Mouse (Mus musculus): Measurements from ENCODE around the gene Lima1. TPM values are rescaled to one million over a fixed set of nuclear protein-coding genes. Genes with fewer than 3 reads are reported as not detected.
A peak's percentile ranks its signal among the peaks of the same experiment; 100 is the strongest.

Lima1 gene
- polyA plus RNA-seq, 1 experiment from 2014 or later, result 92.7 TPM

DNA sequence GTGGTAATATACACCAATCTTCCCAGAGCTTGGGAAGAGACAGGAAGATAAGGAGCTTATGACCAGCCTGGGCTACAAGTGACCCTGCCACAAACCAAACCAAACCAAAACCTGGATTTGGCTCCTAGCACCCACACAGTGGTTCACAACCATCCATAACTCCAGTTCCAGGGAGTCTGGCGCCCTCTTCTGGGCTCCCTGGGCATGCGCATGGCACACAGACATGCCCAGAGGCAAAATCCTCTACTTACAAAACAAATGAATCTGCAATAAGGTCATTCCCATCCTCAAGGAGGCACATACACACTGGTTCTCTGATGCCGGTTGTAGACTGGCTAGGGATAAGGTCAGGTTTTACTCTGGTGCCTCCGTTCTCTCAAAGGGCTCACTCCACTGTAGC lies 59.3 kb downstream of the Lima1 start:
- no peak for ATAC-seq (ENCODE audit: insufficient number of reproducible peaks, insufficient read depth, low FRiP score, low TSS enrichment)
- 89% methylated on average over 4 of the region's 4 CpGs for WGBS
- H3K4me3 ChIP-seq, result no peak overlapping the region
- H3K9ac ChIP-seq, result no peak overlapping the region
- peaks cover 22% of the 10 kb centered on the region for H3K36me3 ChIP-seq
- H3K9me3 ChIP-seq, result 0 out of 2 replicates have a peak, but pooled peaks cover 3% of the 10 kb centered on the region
- no peak overlapping the region for H3K4me2 ChIP-seq (replicated peaks)
- H3K27me3 ChIP-seq, result no peaks in the 10 kb centered on the region
- H3K4me1 ChIP-seq, result peaks cover 26% of the 10 kb centered on the region
- H3K27ac ChIP-seq, result no peak overlapping the region

DNA sequence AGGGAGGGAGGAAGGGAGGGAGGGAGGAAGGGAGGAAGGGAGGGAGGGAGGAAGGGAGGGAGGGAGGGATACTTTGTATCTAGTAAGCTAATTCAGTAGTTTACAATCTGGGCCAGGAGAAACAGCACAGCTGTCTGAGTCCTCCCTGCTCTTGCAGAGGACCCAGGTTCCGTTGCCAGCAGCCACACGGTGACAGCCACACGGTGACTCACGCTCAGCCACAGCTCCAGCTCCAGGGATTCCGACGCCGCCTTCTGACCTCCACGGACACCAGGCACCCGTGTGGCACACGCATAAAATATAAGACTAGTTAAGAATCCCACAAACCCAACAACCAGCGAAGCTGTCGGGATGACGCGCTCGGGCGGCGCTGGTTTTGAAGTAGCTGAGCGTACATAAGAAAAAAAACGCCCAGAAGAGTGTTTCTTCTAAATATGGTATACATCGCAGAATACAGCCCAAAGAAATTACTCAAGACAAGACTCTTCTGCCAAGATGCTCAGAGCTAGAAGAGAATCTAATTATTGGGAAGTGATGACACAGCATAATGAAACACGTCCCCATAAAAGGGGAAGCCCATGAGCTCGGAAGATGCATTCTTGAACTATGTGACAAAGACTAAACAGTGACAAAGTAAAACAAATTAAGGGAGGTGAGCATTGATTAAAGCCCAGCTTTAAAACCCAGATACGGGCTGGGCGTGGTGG lies 60.5 kb downstream of the Lima1 start:
- ATAC-seq (ENCODE audit: insufficient number of reproducible peaks, insufficient read depth, low FRiP score, low TSS enrichment), result no peak
- Histone ChIP-seq H3K36me3 (peaks cover 22% of the 10 kb centered on the region), H3K4me1 (peaks cover 18% of the 10 kb centered on the region), H3K27ac (no peak overlapping the region), H3K9me3 (0 out of 2 replicates have a peak, but pooled peaks cover 3% of the 10 kb centered on the region), H3K9ac (no peak overlapping the region), H3K27me3 (no peaks in the 10 kb centered on the region), H3K4me3 (no peak overlapping the region), H3K4me2 (replicated peaks) (no peak overlapping the region)
- 94% methylated on average over 24 of the region's 24 CpGs for WGBS

- H3K27ac ChIP-seq, result no peak overlapping the region
- peaks cover 18% of the 10 kb centered on the region for H3K4me1 ChIP-seq
- H3K4me3 ChIP-seq, result no peak overlapping the region
- H3K9ac ChIP-seq, result no peak overlapping the region
- 94% methylated on average over 6 of the region's 6 CpGs for WGBS
- H3K4me2 ChIP-seq (replicated peaks), result no peak overlapping the region
- ATAC-seq (ENCODE audit: insufficient number of reproducible peaks, insufficient read depth, low FRiP score, low TSS enrichment), result no peak
- peaks cover 25% of the 10 kb centered on the region for H3K36me3 ChIP-seq
- H3K9me3 ChIP-seq, result 0 out of 2 replicates have a peak, but pooled peaks cover 3% of the 10 kb centered on the region
- no peaks in the 10 kb centered on the region for H3K27me3 ChIP-seq
Observed at GRCm38 (mm10) chr15:99813639-99814038, 61.6 kb downstream of the Lima1 start.

DNA sequence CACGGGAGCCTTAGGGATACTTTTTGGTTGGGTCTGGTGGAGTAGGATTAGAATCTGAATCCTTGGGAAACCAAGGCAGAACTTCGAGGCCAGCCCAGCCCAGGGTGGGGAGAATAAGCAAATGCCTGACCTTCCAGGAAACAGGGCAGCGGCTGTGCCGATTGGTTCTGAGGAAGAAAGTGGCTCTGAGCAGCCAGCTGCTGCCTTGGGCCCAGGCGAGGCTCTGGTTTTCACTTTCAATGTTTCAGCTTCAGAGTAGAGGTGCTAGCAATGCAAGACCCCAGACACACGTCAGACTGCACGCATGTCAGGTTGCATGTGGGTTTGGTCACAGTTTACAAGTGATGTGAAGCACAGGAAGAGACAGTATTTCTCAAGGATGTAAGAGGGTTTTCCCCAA lies 63.2 kb downstream of the Lima1 start:
- Histone ChIP-seq H3K9ac (no peak overlapping the region), H3K27me3 (no peaks in the 10 kb centered on the region), H3K4me2 (replicated peaks) (no peak overlapping the region), H3K27ac (no peak overlapping the region), H3K36me3 (peaks cover 33% of the 10 kb centered on the region), H3K4me1 (peaks cover 23% of the 10 kb centered on the region), H3K9me3 (0 out of 2 replicates have a peak, but pooled peaks cover 3% of the 10 kb centered on the region), H3K4me3 (no peak overlapping the region)
- 57% methylated on average over 7 of the region's 7 CpGs for WGBS
- ATAC-seq (ENCODE audit: insufficient number of reproducible peaks, insufficient read depth, low FRiP score, low TSS enrichment), result no peak

DNA sequence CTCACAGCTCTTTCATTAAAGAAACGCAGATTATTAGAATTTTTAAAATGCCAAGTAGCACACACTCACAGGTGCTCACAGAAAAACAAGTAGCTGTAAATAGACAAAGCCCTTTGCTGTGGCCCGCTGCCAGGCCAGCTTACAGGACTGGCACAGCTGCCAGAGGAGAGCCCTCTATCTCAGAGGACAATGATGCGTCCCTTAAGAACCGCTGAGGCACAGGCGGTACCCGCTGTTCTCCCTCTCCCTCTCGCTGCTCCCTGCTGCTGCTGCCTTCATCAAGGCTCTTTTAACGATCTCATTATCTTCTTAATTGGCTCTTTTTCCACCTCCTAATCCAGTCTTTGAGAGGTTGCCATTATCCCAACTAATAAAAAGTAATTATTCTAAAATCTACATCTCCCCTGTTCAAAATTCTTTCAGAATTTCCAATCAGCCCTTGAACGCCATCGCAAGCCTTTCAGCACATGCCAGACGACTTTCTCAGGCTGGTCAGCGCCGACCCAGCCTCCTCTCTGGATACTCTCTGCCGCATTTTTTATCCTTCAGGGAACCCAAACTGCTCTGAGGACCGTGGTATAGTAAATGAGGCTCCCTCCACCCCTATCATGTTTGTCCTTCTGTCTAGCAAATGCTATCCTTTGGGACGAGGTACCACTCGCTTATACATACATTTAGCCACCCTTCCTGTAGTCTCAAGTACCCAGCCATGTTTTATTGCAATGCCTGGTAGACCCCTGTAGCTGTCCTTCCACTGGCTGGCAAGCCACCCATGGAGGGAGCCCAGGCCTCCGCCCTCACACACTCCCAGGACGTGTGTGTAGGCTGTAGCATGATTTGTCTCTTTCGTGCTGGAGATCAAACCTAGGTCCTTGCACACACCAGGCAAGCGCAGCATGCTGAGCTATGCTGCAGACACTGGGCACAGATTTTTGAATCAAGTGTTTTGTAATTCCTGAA lies 67.2 kb downstream of the Lima1 start:
- ATAC-seq (ENCODE audit: insufficient number of reproducible peaks, insufficient read depth, low FRiP score, low TSS enrichment), result no peak
- Histone ChIP-seq H3K4me1 (peaks cover 27% of the 10 kb centered on the region), H3K4me2 (replicated peaks) (0 out of 2 replicates have a peak overlapping the region, but pooled peaks have one; percentile 5), H3K27me3 (no peaks in the 10 kb centered on the region), H3K9me3 (no peaks in the 10 kb centered on the region), H3K4me3 (no peak overlapping the region), H3K9ac (0 out of 2 replicates have a peak overlapping the region, but pooled peaks have one; percentile 15), H3K36me3 (peaks cover 40% of the 10 kb centered on the region), H3K27ac (0 out of 2 replicates have a peak overlapping the region, but pooled peaks have one; percentile 50)
- 53% methylated on average over 21 of the region's 21 CpGs for WGBS

DNA sequence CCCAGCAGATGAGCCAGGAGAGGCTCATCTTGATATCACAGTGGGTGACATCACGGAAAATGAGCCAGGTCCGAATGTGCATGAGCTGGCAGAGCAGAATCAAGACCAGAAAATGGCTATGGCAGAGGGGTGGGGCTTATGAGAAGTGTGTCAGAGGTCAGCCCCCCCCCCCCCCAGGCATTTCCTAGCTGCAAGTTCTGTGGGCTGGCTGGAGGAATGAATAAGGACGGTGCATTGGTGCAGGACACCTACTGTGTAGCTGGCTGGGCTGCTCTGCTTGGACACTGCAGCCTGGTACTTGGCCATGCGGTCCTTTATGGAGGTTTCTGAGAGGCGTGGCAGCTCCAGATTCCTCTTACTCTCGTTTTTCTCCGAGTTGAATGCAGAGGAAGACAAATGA lies 69.1 kb downstream of the Lima1 start:
- H3K36me3 ChIP-seq, result peaks cover 40% of the 10 kb centered on the region
- no peak overlapping the region for H3K27ac ChIP-seq
- no peak overlapping the region for H3K4me3 ChIP-seq
- no peaks in the 10 kb centered on the region for H3K9me3 ChIP-seq
- H3K9ac ChIP-seq, result no peak overlapping the region
- WGBS, result 47% methylated on average over 7 of the region's 7 CpGs
- no peak for ATAC-seq (ENCODE audit: insufficient number of reproducible peaks, insufficient read depth, low FRiP score, low TSS enrichment)
- no peaks in the 10 kb centered on the region for H3K27me3 ChIP-seq
- H3K4me1 ChIP-seq, result peaks cover 30% of the 10 kb centered on the region
- no peak overlapping the region for H3K4me2 ChIP-seq (replicated peaks)

DNA sequence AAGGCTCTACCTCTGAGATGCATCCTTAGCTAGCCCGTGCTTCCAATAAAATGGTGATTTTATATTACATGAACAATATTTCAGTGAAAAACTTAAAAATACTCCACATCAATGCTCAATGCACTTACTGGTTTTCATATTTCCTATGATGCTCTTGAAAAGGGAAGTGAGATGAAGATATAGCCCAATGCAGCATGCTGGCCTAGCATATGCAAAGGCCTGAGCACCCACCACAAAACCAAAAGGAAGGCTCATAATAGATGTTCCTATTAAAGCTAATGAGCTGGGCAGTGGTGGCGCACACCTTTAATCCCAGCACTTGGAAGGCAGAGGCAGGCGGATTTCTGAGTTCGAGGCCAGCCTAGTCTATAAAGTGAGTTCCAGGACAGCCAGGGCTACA lies 69.6 kb downstream of the Lima1 start:
- Histone ChIP-seq H3K27me3 (no peaks in the 10 kb centered on the region), H3K27ac (no peak overlapping the region), H3K9me3 (no peaks in the 10 kb centered on the region), H3K4me2 (replicated peaks) (no peak overlapping the region), H3K4me3 (no peak overlapping the region), H3K36me3 (peaks cover 45% of the 10 kb centered on the region), H3K4me1 (peaks cover 30% of the 10 kb centered on the region), H3K9ac (no peak overlapping the region)
- no peak for ATAC-seq (ENCODE audit: insufficient number of reproducible peaks, insufficient read depth, low FRiP score, low TSS enrichment)
- WGBS, result 94% methylated on average over 4 of the region's 4 CpGs

DNA sequence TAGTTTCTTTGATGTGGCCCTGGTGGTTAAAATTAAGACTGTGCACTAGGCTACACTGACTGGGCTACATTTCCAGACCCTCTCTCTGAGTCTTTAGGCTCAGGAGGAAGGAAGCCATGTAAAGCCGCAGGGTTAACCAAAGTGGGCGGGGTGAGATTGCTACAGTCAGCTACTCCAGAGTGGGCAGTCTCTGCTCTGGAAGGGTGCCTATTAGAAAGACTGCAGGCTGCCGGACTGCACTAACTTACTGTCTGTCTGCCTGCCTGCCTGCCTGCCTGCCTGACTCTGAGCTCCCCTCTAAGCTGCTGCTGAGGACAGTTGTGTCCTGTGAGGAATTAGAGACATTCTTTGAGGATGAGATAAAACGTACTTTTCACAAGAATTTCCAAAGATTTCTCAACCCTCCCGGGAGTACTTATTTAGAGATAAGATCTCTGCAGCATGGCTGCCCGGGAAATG lies 72.0 kb downstream of the Lima1 start:
- Histone ChIP-seq H3K27ac (peak overlapping the region; percentile 68), H3K4me1 (peaks cover 31% of the 10 kb centered on the region), H3K36me3 (peaks cover 54% of the 10 kb centered on the region), H3K9ac (no peak overlapping the region), H3K9me3 (no peaks in the 10 kb centered on the region), H3K4me2 (replicated peaks) (no peak overlapping the region), H3K27me3 (no peaks in the 10 kb centered on the region), H3K4me3 (no peak overlapping the region)
- 15% methylated on average over 6 of the region's 6 CpGs for WGBS
- ATAC-seq (ENCODE audit: insufficient number of reproducible peaks, insufficient read depth, low FRiP score, low TSS enrichment), result peak; percentile 68; the same call in 1 of the 2 replicates

GRCm38 (mm10) chr15:99801885-99802572 lies 73.2 kb downstream of the Lima1 start:
- Histone ChIP-seq H3K9ac (no peak overlapping the region), H3K4me2 (replicated peaks) (no peak overlapping the region), H3K27ac (peak overlapping the region; percentile 75), H3K27me3 (no peaks in the 10 kb centered on the region), H3K9me3 (no peaks in the 10 kb centered on the region), H3K36me3 (peaks cover 45% of the 10 kb centered on the region), H3K4me1 (peaks cover 26% of the 10 kb centered on the region), H3K4me3 (no peak overlapping the region)
- 17% methylated on average over 24 of the region's 24 CpGs for WGBS
- ATAC-seq (ENCODE audit: insufficient number of reproducible peaks, insufficient read depth, low FRiP score, low TSS enrichment), result no peak

DNA sequence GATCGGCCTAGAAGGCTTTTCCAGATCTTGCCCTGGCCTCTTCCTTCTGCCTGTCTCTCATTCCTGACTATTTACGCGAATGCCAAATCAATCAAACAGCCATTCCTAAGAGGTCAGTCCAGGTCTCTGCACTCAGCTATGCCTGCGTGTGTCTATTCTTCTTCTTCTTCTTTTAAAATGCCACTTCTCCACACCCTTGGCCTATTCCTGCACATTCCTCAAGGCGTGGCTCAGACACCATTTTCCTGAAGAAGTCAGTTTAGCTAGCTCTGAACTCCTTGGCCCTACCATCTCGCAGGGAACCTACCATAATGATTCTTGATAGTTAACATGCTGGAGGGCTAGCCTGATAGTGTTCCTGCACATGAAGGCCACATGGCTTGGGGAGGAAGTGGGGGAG lies 75.5 kb downstream of the Lima1 start:
- no peaks in the 10 kb centered on the region for H3K27me3 ChIP-seq
- peaks cover 33% of the 10 kb centered on the region for H3K36me3 ChIP-seq
- no peak overlapping the region for H3K4me3 ChIP-seq
- no peak overlapping the region for H3K4me2 ChIP-seq (replicated peaks)
- H3K4me1 ChIP-seq, result peaks cover 26% of the 10 kb centered on the region
- H3K27ac ChIP-seq, result no peak overlapping the region
- H3K9ac ChIP-seq, result no peak overlapping the region
- H3K9me3 ChIP-seq, result no peaks in the 10 kb centered on the region
- 62% methylated on average over 6 of the region's 6 CpGs for WGBS
- ATAC-seq (ENCODE audit: insufficient number of reproducible peaks, insufficient read depth, low FRiP score, low TSS enrichment), result no peak

GRCm38 (mm10) chr15:99797898-99798297 lies 77.4 kb downstream of the Lima1 start:
- Histone ChIP-seq H3K36me3 (peaks cover 41% of the 10 kb centered on the region), H3K4me2 (replicated peaks) (no peak overlapping the region), H3K9me3 (no peaks in the 10 kb centered on the region), H3K27ac (peak overlapping the region; percentile 64; the same call in 1 of the 2 replicates), H3K27me3 (no peaks in the 10 kb centered on the region), H3K4me1 (peaks cover 15% of the 10 kb centered on the region), H3K4me3 (no peak overlapping the region), H3K9ac (no peak overlapping the region)
- no peak for ATAC-seq (ENCODE audit: insufficient number of reproducible peaks, insufficient read depth, low FRiP score, low TSS enrichment)
- 78% methylated on average over 5 of the region's 5 CpGs for WGBS
